Mouse (Mus musculus): Measurements from ENCODE around the gene Ensa. TPM values are rescaled to one million over a fixed set of nuclear protein-coding genes. Genes with fewer than 3 reads are reported as not detected.

Ensa gene
- polyA plus RNA-seq, 1 experiment from 2014 or later: 85.1 TPM

- H3K36me3 ChIP-seq (ENCODE audit: control insufficient read depth, insufficient read depth, low read length): peaks cover 15% of the 10 kb centered on the region
- 84% methylated on average over 2 of the region's 2 CpGs for WGBS
- no peak for ATAC-seq (replicated peaks; ENCODE audit: low FRiP score)
Observed at GRCm38 (mm10) chr3:95663486-95663885, 38.7 kb downstream of the Ensa start.

GRCm38 (mm10) chr3:95663969-95664608, 39.3 kb downstream of the Ensa start:
- Histone ChIP-seq H3K9ac (ENCODE audit: low read length) (no peak overlapping the region), H3K36me3 (ENCODE audit: control insufficient read depth, insufficient read depth, low read length) (peaks cover 15% of the 10 kb centered on the region), H3K27ac (ENCODE audit: low read depth, low read length) (no peak overlapping the region), H3K9me3 (ENCODE audit: control insufficient read depth, low read length) (no peaks in the 10 kb centered on the region), H3K4me1 (replicated peaks; ENCODE audit: control insufficient read depth, insufficient read depth, low read length) (peaks cover 11% of the 10 kb centered on the region), H3K4me2 (ENCODE audit: low read depth, low read length, severe bottlenecking) (no peak overlapping the region), H3K4me3 (ENCODE audit: low read depth, low read length) (no peak overlapping the region), H3K27me3 (ENCODE audit: control insufficient read depth, insufficient read depth, low read length) (no peaks in the 10 kb centered on the region)
- 95% methylated on average over 3 of the region's 3 CpGs for WGBS
- no peak for DNase-seq (ENCODE audit: low spot score)
- no peak for ATAC-seq (replicated peaks; ENCODE audit: low FRiP score)

More at GRCm38 (mm10) chr3:95663486-95663885, 38.7 kb downstream of the Ensa start:
- 0 out of 2 replicates have a peak overlapping the region, but pooled peaks have one; percentile 11 for H3K4me2 ChIP-seq (ENCODE audit: low read depth, low read length, severe bottlenecking)
- peaks cover 11% of the 10 kb centered on the region for H3K4me1 ChIP-seq (replicated peaks; ENCODE audit: control insufficient read depth, insufficient read depth, low read length)
- no peak overlapping the region for H3K27ac ChIP-seq (ENCODE audit: low read depth, low read length)
- no peak for DNase-seq (ENCODE audit: low spot score)
- H3K9ac ChIP-seq (ENCODE audit: low read length): no peak overlapping the region
- H3K4me3 ChIP-seq (ENCODE audit: low read depth, low read length): no peak overlapping the region
- H3K9me3 ChIP-seq (ENCODE audit: control insufficient read depth, low read length): no peaks in the 10 kb centered on the region
- H3K27me3 ChIP-seq (ENCODE audit: control insufficient read depth, insufficient read depth, low read length): no peaks in the 10 kb centered on the region

GRCm38 (mm10) chr3:95664940-95665352, 40.2 kb downstream of the Ensa start:
- Histone ChIP-seq H3K9me3 (ENCODE audit: control insufficient read depth, low read length) (no peaks in the 10 kb centered on the region), H3K4me1 (replicated peaks; ENCODE audit: control insufficient read depth, insufficient read depth, low read length) (peaks cover 11% of the 10 kb centered on the region), H3K4me3 (ENCODE audit: low read depth, low read length) (no peak overlapping the region), H3K27me3 (ENCODE audit: control insufficient read depth, insufficient read depth, low read length) (no peaks in the 10 kb centered on the region), H3K4me2 (ENCODE audit: low read depth, low read length, severe bottlenecking) (no peak overlapping the region), H3K9ac (ENCODE audit: low read length) (no peak overlapping the region), H3K27ac (ENCODE audit: low read depth, low read length) (no peak overlapping the region), H3K36me3 (ENCODE audit: control insufficient read depth, insufficient read depth, low read length) (peaks cover 15% of the 10 kb centered on the region)
- 87% methylated on average over 4 of the region's 4 CpGs for WGBS
- no peak for ATAC-seq (replicated peaks; ENCODE audit: low FRiP score)
- no peak for DNase-seq (ENCODE audit: low spot score)

- ATAC-seq (replicated peaks; ENCODE audit: low FRiP score) (no peak), DNase-seq (ENCODE audit: low spot score) (no peak)
- Histone ChIP-seq H3K36me3 (ENCODE audit: control insufficient read depth, insufficient read depth, low read length) (peaks cover 11% of the 10 kb centered on the region; the same call in 1 of the 2 replicates), H3K4me2 (ENCODE audit: low read depth, low read length, severe bottlenecking) (no peak overlapping the region), H3K4me1 (replicated peaks; ENCODE audit: control insufficient read depth, insufficient read depth, low read length) (peaks cover 3% of the 10 kb centered on the region; the same call in 1 of the 2 replicates), H3K4me3 (ENCODE audit: low read depth, low read length) (no peak overlapping the region), H3K9me3 (ENCODE audit: control insufficient read depth, low read length) (no peaks in the 10 kb centered on the region), H3K9ac (ENCODE audit: low read length) (no peak overlapping the region), H3K27me3 (ENCODE audit: control insufficient read depth, insufficient read depth, low read length) (no peaks in the 10 kb centered on the region), H3K27ac (ENCODE audit: low read depth, low read length) (no peak overlapping the region)
- WGBS: 68% methylated on average over 6 of the region's 6 CpGs
Observed at GRCm38 (mm10) chr3:95666124-95666844, 41.5 kb downstream of the Ensa start.

- 76% methylated on average over 4 of the region's 4 CpGs for WGBS
- Histone ChIP-seq H3K4me3 (ENCODE audit: low read depth, low read length) (no peak overlapping the region), H3K4me2 (ENCODE audit: low read depth, low read length, severe bottlenecking) (no peak overlapping the region)
Observed at GRCm38 (mm10) chr3:95667521-95667920, 42.7 kb downstream of the Ensa start.

GRCm38 (mm10) chr3:95668026-95668425, 43.2 kb downstream of the Ensa start:
- no peak overlapping the region for H3K4me3 ChIP-seq (ENCODE audit: low read depth, low read length)
- no peaks in the 10 kb centered on the region for H3K9me3 ChIP-seq (ENCODE audit: control insufficient read depth, low read length)
- H3K27ac ChIP-seq (ENCODE audit: low read depth, low read length): peak overlapping the region; percentile 62
- no peaks in the 10 kb centered on the region for H3K27me3 ChIP-seq (ENCODE audit: control insufficient read depth, insufficient read depth, low read length)
- DNase-seq (ENCODE audit: low spot score) (peak; percentile 70), ATAC-seq (replicated peaks; ENCODE audit: low FRiP score) (no peak; the same call in 1 of the 2 replicates)
- no peaks in the 10 kb centered on the region for H3K4me1 ChIP-seq (replicated peaks; ENCODE audit: control insufficient read depth, insufficient read depth, low read length)
- peaks cover 8% of the 10 kb centered on the region; the same call in 1 of the 2 replicates for H3K36me3 ChIP-seq (ENCODE audit: control insufficient read depth, insufficient read depth, low read length)
- no peak overlapping the region; the same call in 1 of the 2 replicates for H3K9ac ChIP-seq (ENCODE audit: low read length)
- WGBS: 32% methylated on average over 7 of the region's 7 CpGs
- H3K4me2 ChIP-seq (ENCODE audit: low read depth, low read length, severe bottlenecking): no peak overlapping the region

More at GRCm38 (mm10) chr3:95667521-95667920, 42.7 kb downstream of the Ensa start:
- peak overlapping the region; percentile 62 for H3K27ac ChIP-seq (ENCODE audit: low read depth, low read length)
- H3K9me3 ChIP-seq (ENCODE audit: control insufficient read depth, low read length): no peaks in the 10 kb centered on the region
- H3K9ac ChIP-seq (ENCODE audit: low read length): no peak overlapping the region; the same call in 1 of the 2 replicates
- DNase-seq (ENCODE audit: low spot score) (no peak), ATAC-seq (replicated peaks; ENCODE audit: low FRiP score) (no peak)
- H3K4me1 ChIP-seq (replicated peaks; ENCODE audit: control insufficient read depth, insufficient read depth, low read length): no peaks in the 10 kb centered on the region
- no peaks in the 10 kb centered on the region for H3K27me3 ChIP-seq (ENCODE audit: control insufficient read depth, insufficient read depth, low read length)
- H3K36me3 ChIP-seq (ENCODE audit: control insufficient read depth, insufficient read depth, low read length): peaks cover 8% of the 10 kb centered on the region; the same call in 1 of the 2 replicates

- ATAC-seq (replicated peaks; ENCODE audit: low FRiP score): no peak
- H3K36me3 ChIP-seq (ENCODE audit: control insufficient read depth, insufficient read depth, low read length): peaks cover 3% of the 10 kb centered on the region; the same call in 1 of the 2 replicates
Observed at GRCm38 (mm10) chr3:95668589-95669308, 44.0 kb downstream of the Ensa start.

GRCm38 (mm10) chr3:95669309-95669665, 44.5 kb downstream of the Ensa start:
- Histone ChIP-seq H3K4me1 (replicated peaks; ENCODE audit: control insufficient read depth, insufficient read depth, low read length) (peaks cover 5% of the 10 kb centered on the region), H3K36me3 (ENCODE audit: control insufficient read depth, insufficient read depth, low read length) (peaks cover under 1% of the 10 kb centered on the region; the same call in 1 of the 2 replicates)
- 92% methylated on average over 3 of the region's 3 CpGs for WGBS

More at GRCm38 (mm10) chr3:95668589-95669308, 44.0 kb downstream of the Ensa start:
- Histone ChIP-seq H3K27me3 (ENCODE audit: control insufficient read depth, insufficient read depth, low read length) (no peaks in the 10 kb centered on the region), H3K9me3 (ENCODE audit: control insufficient read depth, low read length) (no peaks in the 10 kb centered on the region), H3K27ac (ENCODE audit: low read depth, low read length) (0 out of 2 replicates have a peak overlapping the region, but pooled peaks have one; percentile 31), H3K9ac (ENCODE audit: low read length) (no peak overlapping the region), H3K4me3 (ENCODE audit: low read depth, low read length) (no peak overlapping the region), H3K4me1 (replicated peaks; ENCODE audit: control insufficient read depth, insufficient read depth, low read length) (peaks cover 2% of the 10 kb centered on the region; the same call in 1 of the 2 replicates), H3K4me2 (ENCODE audit: low read depth, low read length, severe bottlenecking) (no peak overlapping the region)
- 90% methylated on average over 7 of the region's 7 CpGs for WGBS
- no peak for DNase-seq (ENCODE audit: low spot score)

More at GRCm38 (mm10) chr3:95669309-95669665, 44.5 kb downstream of the Ensa start:
- no peak for ATAC-seq (replicated peaks; ENCODE audit: low FRiP score)
- no peak overlapping the region for H3K27ac ChIP-seq (ENCODE audit: low read depth, low read length)
- H3K4me3 ChIP-seq (ENCODE audit: low read depth, low read length): no peak overlapping the region
- H3K27me3 ChIP-seq (ENCODE audit: control insufficient read depth, insufficient read depth, low read length): no peaks in the 10 kb centered on the region
- no peak overlapping the region for H3K4me2 ChIP-seq (ENCODE audit: low read depth, low read length, severe bottlenecking)
- H3K9me3 ChIP-seq (ENCODE audit: control insufficient read depth, low read length): no peaks in the 10 kb centered on the region
- no peak for DNase-seq (ENCODE audit: low spot score)
- no peak overlapping the region for H3K9ac ChIP-seq (ENCODE audit: low read length)
